Mouse (Mus musculus) testis, adult 2 months (tissue): Measurements from ENCODE around the gene Mdm2.

Experiments
- CTCF ChIP-seq: fragments of 200-500 bp; IDR thresholded peaks from 2 replicates; pipeline ENCODE4 v1.5.1; 2012; ENCODE audit warnings: low read depth, mild to moderate bottlenecking, inconsistent platforms, low read length, moderate library complexity; ENCODE audit not compliant: control insufficient read depth, insufficient read depth, insufficient replicate concordance
- POLR2A ChIP-seq: fragments of 200-500 bp; IDR thresholded peaks from 2 replicates; pipeline ENCODE4 v1.6.1; 2012; ENCODE audit warnings: low read depth, mild to moderate bottlenecking, inconsistent platforms, low read length, moderate library complexity; ENCODE audit not compliant: control insufficient read depth

DNA sequence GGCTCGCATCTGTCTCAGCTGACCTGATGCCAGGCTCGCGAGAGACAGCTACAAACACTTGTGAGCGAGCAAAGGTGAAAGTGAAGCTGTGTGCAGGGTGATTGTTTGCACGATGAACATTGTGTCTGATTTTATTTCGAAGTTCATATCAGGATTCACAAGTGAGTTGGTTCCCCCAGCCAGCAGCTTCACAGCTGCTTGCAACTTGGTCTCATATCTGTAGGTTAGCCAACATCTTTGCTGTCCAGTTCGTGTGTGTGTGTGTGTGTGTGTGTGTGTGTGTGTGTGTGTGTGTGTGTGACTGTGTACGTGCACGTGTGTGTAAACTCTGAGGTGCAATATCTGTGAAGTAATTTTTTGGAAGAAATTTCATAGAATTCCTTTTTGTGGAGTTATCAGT is 55.1 kb downstream of the Mdm2 start:
- TF ChIP-seq CTCF, result no peak
- TF ChIP-seq POLR2A, result no peak
